Mouse (Mus musculus) liver, embryonic 13.5 days (tissue): ENCODE data around the gene Il25. TPM values are rescaled to one million over a fixed set of nuclear protein-coding genes. Genes with fewer than 3 reads are reported as not detected.
"Not testable (repeated sequence)": the region's sequence is repeated elsewhere in the genome, so short reads cannot be mapped to it uniquely, and the experiment has no call there.

Experiments used
- ATAC-seq: fragments of 200-750 bp; cut with Nextera tagmentation; 2 replicates; pipeline ENCODE4 v1.8.0; 2017; ENCODE audit warnings: low read depth, mild to moderate bottlenecking, moderate number of reproducible peaks, moderate library complexity
- DNase-seq: peaks from one replicate; pipeline ENCODE4 v3.0.0; 2022
- H3K27ac ChIP-seq: fragments of 300-500 bp; sonication (generic); 2 replicates; pipeline ENCODE4 v1.5.1; 2015; ENCODE audit warnings: moderate library complexity, mild to moderate bottlenecking, inconsistent platforms
- H3K27me3 ChIP-seq: fragments of 300-500 bp; sonication (generic); 2 replicates; pipeline ENCODE4 v1.6.1; 2015; ENCODE audit warnings: mild to moderate bottlenecking, inconsistent platforms
- H3K36me3 ChIP-seq: fragments of 300-500 bp; sonication (generic); 2 replicates; pipeline ENCODE4 v1.6.1; 2015; ENCODE audit warnings: mild to moderate bottlenecking, inconsistent platforms
- H3K4me1 ChIP-seq: fragments of 300-500 bp; sonication (generic); replicated peaks from 2 replicates; pipeline ENCODE4 v1.6.1; 2015; ENCODE audit warnings: inconsistent platforms
- H3K4me2 ChIP-seq: fragments of 300-500 bp; sonication (generic); 2 replicates; pipeline ENCODE4 v1.6.1; 2015; ENCODE audit warnings: inconsistent platforms, mild to moderate bottlenecking, moderate library complexity
- H3K4me3 ChIP-seq: fragments of 300-500 bp; sonication (generic); replicated peaks from 2 replicates; pipeline ENCODE4 v1.5.1; 2015; ENCODE audit warnings: mild to moderate bottlenecking, inconsistent platforms
- H3K9ac ChIP-seq: fragments of 300-500 bp; sonication (generic); 2 replicates; pipeline ENCODE4 v1.6.1; 2015; ENCODE audit warnings: mild to moderate bottlenecking, inconsistent platforms
- H3K9me3 ChIP-seq: fragments of 300-500 bp; sonication (generic); replicated peaks from 2 replicates; pipeline ENCODE4 v1.6.1; 2016; ENCODE audit warnings: inconsistent platforms
- WGBS: fragments of 180-500 bp; shearing (Covaris S2); methylation state at CpG from one replicate; pipeline ENCODE4 v1.1.7; 2015; ENCODE audit not compliant: insufficient replicate concordance; 5-methylcytosine and 5-hydroxymethylcytosine counted together
- polyA plus RNA-seq: library from polyadenylated mRNA; unstranded; fragments of >200 nt; fragmentation: Nextera tagmentation; extraction: Ambion mirVana; gene quantifications from 2 replicates; pipeline ENCODE4 v1.2.1, GENCODE M21; 2015

Gene Il25
- polyA plus RNA-seq, 1 experiment from 2014 or later = not detected

DNA sequence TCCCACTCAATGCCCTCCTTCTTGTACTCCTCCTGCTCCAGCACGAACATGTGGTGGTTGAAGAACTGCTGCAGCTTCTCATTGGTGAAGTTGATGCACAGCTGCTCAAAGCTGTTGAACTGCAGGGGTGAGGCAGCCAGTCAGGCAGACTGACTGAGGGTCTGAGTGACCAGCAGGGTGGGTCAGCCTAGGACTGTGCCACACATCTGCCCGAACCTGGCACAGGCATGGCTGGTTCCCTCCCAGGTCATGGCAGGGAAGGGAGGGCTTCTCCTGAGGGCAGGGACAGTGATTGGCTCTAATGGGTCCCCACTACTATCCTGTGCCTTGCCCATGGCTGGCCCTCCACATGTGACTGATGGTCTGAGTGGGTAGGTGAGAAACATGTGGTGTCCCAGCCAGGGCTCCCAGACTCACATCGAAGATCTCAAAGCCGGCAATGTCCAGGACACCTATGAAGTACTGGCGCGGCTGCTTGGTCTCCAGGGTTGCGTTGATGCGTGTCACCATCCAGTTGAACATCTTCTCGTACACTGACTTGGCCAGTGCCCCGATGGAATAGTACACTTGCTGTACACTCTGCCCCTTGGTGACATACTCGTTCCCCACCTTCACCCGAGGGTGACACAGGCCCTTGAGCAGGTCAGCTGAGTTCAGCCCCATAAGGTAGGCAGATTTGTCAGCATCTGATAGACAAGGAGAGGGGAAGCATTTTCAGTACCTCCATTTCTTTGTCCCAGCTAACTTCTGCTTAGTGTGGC, 27.5 kb downstream of the Il25 start:
- ATAC-seq, H3K4me3 ChIP-seq, H3K27ac ChIP-seq, H3K9ac ChIP-seq, H3K4me2 ChIP-seq, H3K27me3 ChIP-seq, DNase-seq, H3K36me3 ChIP-seq, H3K4me1 ChIP-seq, H3K9me3 ChIP-seq: not testable (repeated sequence)
- WGBS = 75% methylated on average over 12 of the region's 12 CpGs

- Histone ChIP-seq H3K27ac (no peak overlapping the region), H3K27me3 (no peaks in the 10 kb centered on the region), H3K4me2 (no peak overlapping the region), H3K9ac (no peak overlapping the region), H3K4me1 (no peaks in the 10 kb centered on the region), H3K36me3 (no peaks in the 10 kb centered on the region), H3K9me3 (no peaks in the 10 kb centered on the region), H3K4me3 (no peak overlapping the region)
- ATAC-seq (no peak), DNase-seq (no peak)
- WGBS = 41% methylated on average over 10 of the region's 10 CpGs
Measured at GRCm38 (mm10) chr14:54960769-54961168, 28.3 kb downstream of the Il25 start.

GRCm38 (mm10) chr14:54961487-54961886, 29.0 kb downstream of the Il25 start:
- no peak overlapping the region for H3K27ac ChIP-seq

DNA sequence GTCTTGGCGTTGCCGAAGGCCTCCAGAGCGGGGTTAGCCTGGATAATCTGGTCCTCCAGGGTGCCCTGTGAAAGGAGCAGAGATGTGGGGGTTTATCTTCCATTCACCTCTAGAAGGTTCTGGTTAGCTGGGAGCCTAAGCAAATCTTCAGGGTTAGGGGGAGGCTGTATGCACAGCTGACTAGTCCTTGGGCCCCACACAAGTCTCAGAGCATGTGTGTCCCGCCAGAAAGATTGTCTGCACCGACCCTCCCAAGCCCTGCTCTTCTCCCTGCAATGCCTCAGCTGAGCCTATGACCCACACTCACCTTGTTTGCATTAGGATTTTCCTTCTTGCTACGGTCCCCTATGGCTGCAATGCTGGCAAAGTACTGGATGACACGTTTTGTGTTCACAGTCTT, 30.2 kb downstream of the Il25 start:
- no peak for ATAC-seq
- Histone ChIP-seq H3K9me3 (no peaks in the 10 kb centered on the region), H3K4me3 (no peak overlapping the region), H3K4me1 (no peaks in the 10 kb centered on the region), H3K9ac (no peak overlapping the region), H3K27me3 (no peaks in the 10 kb centered on the region), H3K4me2 (no peak overlapping the region), H3K36me3 (no peaks in the 10 kb centered on the region), H3K27ac (no peak overlapping the region)
- DNase-seq = no peak
- WGBS = 79% methylated on average over 7 of the region's 7 CpGs

More at GRCm38 (mm10) chr14:54961487-54961886, 29.0 kb downstream of the Il25 start:
- H3K4me2 ChIP-seq = no peak overlapping the region
- no peaks in the 10 kb centered on the region for H3K9me3 ChIP-seq
- no peak overlapping the region for H3K9ac ChIP-seq
- DNase-seq = no peak
- H3K36me3 ChIP-seq = no peaks in the 10 kb centered on the region
- no peaks in the 10 kb centered on the region for H3K27me3 ChIP-seq
- ATAC-seq = no peak
- no peak overlapping the region for H3K4me3 ChIP-seq
- H3K4me1 ChIP-seq = no peaks in the 10 kb centered on the region
- WGBS = 66% methylated on average over 5 of the region's 5 CpGs

- Histone ChIP-seq H3K9ac (no peak overlapping the region), H3K4me3 (no peak overlapping the region), H3K4me2 (no peak overlapping the region), H3K27ac (no peak overlapping the region), H3K9me3 (no peaks in the 10 kb centered on the region), H3K4me1 (no peaks in the 10 kb centered on the region), H3K27me3 (no peaks in the 10 kb centered on the region), H3K36me3 (no peaks in the 10 kb centered on the region)
- 74% methylated on average over 11 of the region's 11 CpGs for WGBS
- ATAC-seq = no peak
- no peak for DNase-seq
Measured at GRCm38 (mm10) chr14:54963727-54964126, 31.2 kb downstream of the Il25 start.

- 0 out of 2 replicates have a peak, but pooled peaks cover 3% of the 10 kb centered on the region for H3K27me3 ChIP-seq
- no peaks in the 10 kb centered on the region for H3K9me3 ChIP-seq
- H3K27ac ChIP-seq = no peak overlapping the region
- no peak overlapping the region for H3K4me3 ChIP-seq
- H3K9ac ChIP-seq = no peak overlapping the region
- ATAC-seq (no peak), DNase-seq (no peak)
- no peak overlapping the region for H3K4me2 ChIP-seq
- no peaks in the 10 kb centered on the region for H3K36me3 ChIP-seq
- WGBS = 71% methylated on average over 15 of the region's 15 CpGs
- no peaks in the 10 kb centered on the region for H3K4me1 ChIP-seq
Measured at GRCm38 (mm10) chr14:54965044-54965443, 32.5 kb downstream of the Il25 start.

- Histone ChIP-seq H3K4me2 (no peak overlapping the region), H3K27me3 (0 out of 2 replicates have a peak, but pooled peaks cover 4% of the 10 kb centered on the region), H3K9ac (no peak overlapping the region), H3K36me3 (no peaks in the 10 kb centered on the region), H3K4me3 (no peak overlapping the region), H3K27ac (no peak overlapping the region), H3K4me1 (no peaks in the 10 kb centered on the region), H3K9me3 (no peaks in the 10 kb centered on the region)
- no peak for ATAC-seq
- DNase-seq = no peak
- 60% methylated on average over 6 of the region's 6 CpGs for WGBS
Measured at GRCm38 (mm10) chr14:54965631-54966030, 33.1 kb downstream of the Il25 start.

- 0 out of 2 replicates have a peak, but pooled peaks cover 4% of the 10 kb centered on the region for H3K27me3 ChIP-seq
- ATAC-seq = no peak
- 45% methylated on average over 7 of the region's 7 CpGs for WGBS
- H3K27ac ChIP-seq = no peak within 1 kb of the TSS
- H3K4me3 ChIP-seq = no peak within 1 kb of the TSS
- no peaks in the 10 kb centered on the region for H3K36me3 ChIP-seq
- H3K4me1 ChIP-seq = no peaks in the 10 kb centered on the region
- no peaks in the 10 kb centered on the region for H3K9me3 ChIP-seq
- DNase-seq = no peak
- H3K9ac ChIP-seq = no peak within 1 kb of the TSS
- H3K4me2 ChIP-seq = no peak within 1 kb of the TSS
Measured at GRCm38 (mm10) chr14:54966320-54966977, 34.0 kb downstream of the Il25 start, which contains the start of gene Myh6. TSS of gene Myh6 (minus strand) at chr14:54966927.

DNA sequence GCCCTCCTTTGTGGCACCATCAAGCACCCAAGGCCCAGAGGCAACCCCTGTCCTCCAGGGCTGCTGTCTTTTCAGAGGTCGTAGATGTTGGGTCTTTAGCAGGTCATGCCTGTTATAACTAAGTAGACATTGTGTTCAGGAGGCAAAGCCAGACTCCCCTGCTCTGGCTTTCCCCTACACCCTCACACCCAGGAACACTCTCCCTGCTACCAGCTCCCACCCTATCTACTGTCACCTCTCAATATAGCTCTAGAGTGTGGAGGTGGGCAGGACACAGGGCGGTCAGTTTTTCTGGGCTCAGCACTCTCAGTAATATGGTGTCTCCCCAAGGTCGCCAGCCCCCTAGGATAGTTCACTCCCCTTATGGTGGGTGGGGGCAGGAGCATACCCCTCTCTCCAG, 35.4 kb downstream of the Il25 start:
- 0 out of 2 replicates have a peak, but pooled peaks cover 4% of the 10 kb centered on the region for H3K27me3 ChIP-seq
- H3K9ac ChIP-seq = no peak overlapping the region
- no peak overlapping the region for H3K4me2 ChIP-seq
- no peaks in the 10 kb centered on the region for H3K9me3 ChIP-seq
- ATAC-seq (no peak), DNase-seq (no peak)
- H3K4me3 ChIP-seq = no peak overlapping the region
- WGBS = 62% methylated on average over 3 of the region's 3 CpGs
- no peaks in the 10 kb centered on the region for H3K36me3 ChIP-seq
- H3K27ac ChIP-seq = no peak overlapping the region
- no peaks in the 10 kb centered on the region for H3K4me1 ChIP-seq

DNA sequence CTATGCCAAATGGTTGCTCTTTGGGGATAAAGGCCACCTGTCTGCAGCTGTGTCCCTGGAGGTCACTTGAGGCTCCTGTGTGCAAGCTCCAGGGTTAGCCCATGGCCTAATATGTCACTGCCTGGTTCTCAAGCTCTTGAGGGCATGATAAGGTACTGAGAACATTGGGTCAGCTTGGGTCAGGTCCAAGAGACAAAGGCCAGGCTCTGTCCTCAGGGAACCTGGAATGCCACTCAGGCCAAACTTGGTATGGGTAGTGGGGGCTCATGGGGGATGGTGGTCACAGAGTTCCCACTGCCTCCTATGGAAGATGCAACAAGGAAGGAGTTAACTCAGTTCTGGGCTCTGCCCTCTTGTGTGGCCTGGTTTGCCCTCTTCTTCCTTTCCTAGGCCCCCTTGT, 35.8 kb downstream of the Il25 start:
- no peak for ATAC-seq
- H3K36me3 ChIP-seq = no peaks in the 10 kb centered on the region
- H3K9ac ChIP-seq = no peak overlapping the region
- H3K27ac ChIP-seq = no peak overlapping the region
- no peak overlapping the region for H3K4me2 ChIP-seq
- no peak overlapping the region for H3K4me3 ChIP-seq
- DNase-seq = no peak
- H3K9me3 ChIP-seq = no peaks in the 10 kb centered on the region
- H3K27me3 ChIP-seq = 0 out of 2 replicates have a peak, but pooled peaks cover 4% of the 10 kb centered on the region
- no peaks in the 10 kb centered on the region for H3K4me1 ChIP-seq

- not testable (repeated sequence) for H3K4me2 ChIP-seq, H3K9ac ChIP-seq, DNase-seq, H3K4me1 ChIP-seq, H3K27ac ChIP-seq, H3K36me3 ChIP-seq, H3K27me3 ChIP-seq, H3K4me3 ChIP-seq, ATAC-seq, H3K9me3 ChIP-seq
- WGBS = 83% methylated on average over 10 of the region's 11 CpGs
Measured at GRCm38 (mm10) chr14:54972786-54973185, 40.3 kb downstream of the Il25 start.
